Mouse (Mus musculus): ENCODE data around the gene Pax3.

Pax3 gene

GRCm38 (mm10) chr1:78181882-78182281, 15.1 kb downstream of the Pax3 start:
- no peak for DNase-seq (ENCODE audit: extremely low spot score, low read depth, low spot score)

GRCm38 (mm10) chr1:78172334-78172733, 24.6 kb downstream of the Pax3 start:
- DNase-seq (ENCODE audit: extremely low spot score, low read depth, low spot score), result no peak

- no peak for DNase-seq (ENCODE audit: extremely low spot score, low read depth, low spot score)
Observed at GRCm38 (mm10) chr1:78171671-78172070, 25.3 kb downstream of the Pax3 start.

GRCm38 (mm10) chr1:78170771-78171170, 26.2 kb downstream of the Pax3 start:
- DNase-seq (ENCODE audit: extremely low spot score, low read depth, low spot score), result no peak

- no peak for DNase-seq (ENCODE audit: extremely low spot score, low read depth, low spot score)
Observed at GRCm38 (mm10) chr1:78168796-78169195, 28.1 kb downstream of the Pax3 start.

- no peak for DNase-seq (ENCODE audit: extremely low spot score, low read depth, low spot score)
Observed at GRCm38 (mm10) chr1:78167577-78168286, 29.2 kb downstream of the Pax3 start.

- DNase-seq (ENCODE audit: extremely low spot score, low read depth, low spot score), result no peak
Observed at GRCm38 (mm10) chr1:78161745-78162144, 35.2 kb downstream of the Pax3 start.

- no peak for DNase-seq (ENCODE audit: extremely low spot score, low read depth, low spot score)
Observed at GRCm38 (mm10) chr1:78157930-78158329, 39.0 kb downstream of the Pax3 start.

GRCm38 (mm10) chr1:78155796-78156195, 41.1 kb downstream of the Pax3 start:
- DNase-seq (ENCODE audit: extremely low spot score, low read depth, low spot score), result no peak

- DNase-seq (ENCODE audit: extremely low spot score, low read depth, low spot score), result no peak
Observed at GRCm38 (mm10) chr1:78148011-78148623, 48.8 kb downstream of the Pax3 start.

GRCm38 (mm10) chr1:78143403-78143802, 53.5 kb downstream of the Pax3 start:
- no peak for DNase-seq (ENCODE audit: extremely low spot score, low read depth, low spot score)

- no peak for DNase-seq (ENCODE audit: extremely low spot score, low read depth, low spot score)
Observed at GRCm38 (mm10) chr1:78142912-78143311, 54.0 kb downstream of the Pax3 start.

- no peak for DNase-seq (ENCODE audit: extremely low spot score, low read depth, low spot score)
Observed at GRCm38 (mm10) chr1:78141741-78142501, 55.0 kb downstream of the Pax3 start.

GRCm38 (mm10) chr1:78141314-78141713, 55.6 kb downstream of the Pax3 start:
- DNase-seq (ENCODE audit: extremely low spot score, low read depth, low spot score), result no peak

- DNase-seq (ENCODE audit: extremely low spot score, low read depth, low spot score), result no peak
Observed at GRCm38 (mm10) chr1:78140505-78141303, 56.2 kb downstream of the Pax3 start.

- no peak for DNase-seq (ENCODE audit: extremely low spot score, low read depth, low spot score)
Observed at GRCm38 (mm10) chr1:78139287-78139686, 57.6 kb downstream of the Pax3 start.

- peak; percentile 77 for DNase-seq (ENCODE audit: extremely low spot score, low read depth, low spot score)
Observed at GRCm38 (mm10) chr1:78129267-78129666, 67.7 kb downstream of the Pax3 start.

- no peak for DNase-seq (ENCODE audit: extremely low spot score, low read depth, low spot score)
Observed at GRCm38 (mm10) chr1:78119899-78120560, 76.9 kb downstream of the Pax3 start.

GRCm38 (mm10) chr1:78116046-78116445, 80.9 kb downstream of the Pax3 start:
- no peak for DNase-seq (ENCODE audit: extremely low spot score, low read depth, low spot score)

GRCm38 (mm10) chr1:78110311-78110710, 86.6 kb downstream of the Pax3 start:
- no peak for DNase-seq (ENCODE audit: extremely low spot score, low read depth, low spot score)

GRCm38 (mm10) chr1:78103511-78103910, 93.4 kb downstream of the Pax3 start:
- DNase-seq (ENCODE audit: extremely low spot score, low read depth, low spot score), result no peak
